Mouse (Mus musculus) intestine, postnatal 0 days (tissue): ENCODE results near the gene Psmb8. TPM values are rescaled to one million over a fixed set of nuclear protein-coding genes. Genes with fewer than 3 reads are reported as not detected.
A peak's percentile ranks its signal among the peaks of the same experiment; 100 is the strongest.

Source experiments
- ATAC-seq: fragments of 200-750 bp; cut with Nextera tagmentation; 2 replicates; pipeline ENCODE4 v1.8.0; 2017; ENCODE audit warnings: mild to moderate bottlenecking, moderate TSS enrichment, moderate library complexity
- H3K27ac ChIP-seq: fragments of 300-500 bp; sonication (generic); 2 replicates; pipeline ENCODE4 v1.5.1; 2014; ENCODE audit warnings: mild to moderate bottlenecking, low read depth, low read length, moderate library complexity
- H3K27me3 ChIP-seq: fragments of 300-500 bp; sonication (generic); replicated peaks from 2 replicates; pipeline ENCODE4 v1.6.1; 2014; ENCODE audit warnings: low read length, mixed read lengths; ENCODE audit not compliant: control insufficient read depth, insufficient read depth
- H3K36me3 ChIP-seq: fragments of 300-500 bp; sonication (generic); 2 replicates; pipeline ENCODE4 v1.6.1; 2014; ENCODE audit warnings: mild to moderate bottlenecking, moderate library complexity; ENCODE audit not compliant: control insufficient read depth, insufficient read depth
- H3K4me1 ChIP-seq: fragments of 300-500 bp; sonication (generic); replicated peaks from 2 replicates; pipeline ENCODE4 v1.6.1; 2014; ENCODE audit warnings: antibody characterized with exemption, low read length, mixed read lengths; ENCODE audit not compliant: control insufficient read depth, insufficient read depth
- H3K4me2 ChIP-seq: fragments of 300-500 bp; sonication (generic); replicated peaks from 2 replicates; pipeline ENCODE4 v1.6.1; 2014; ENCODE audit warnings: low read depth, mild to moderate bottlenecking, moderate library complexity
- H3K4me3 ChIP-seq: fragments of 300-500 bp; sonication (generic); 2 replicates; pipeline ENCODE4 v1.5.1; 2014; ENCODE audit warnings: low read depth, low read length
- H3K9ac ChIP-seq: fragments of 300-500 bp; sonication (generic); 2 replicates; pipeline ENCODE4 v1.6.1; 2014; ENCODE audit warnings: mild to moderate bottlenecking, low read depth, low read length
- H3K9me3 ChIP-seq: fragments of 300-500 bp; sonication (generic); 2 replicates; pipeline ENCODE4 v1.6.1; 2016; ENCODE audit warnings: mixed run types; ENCODE audit not compliant: control insufficient read depth
- CTCF ChIP-seq: sonication (generic); IDR thresholded peaks from 2 replicates; pipeline ENCODE4 v1.5.1; 2016; ENCODE audit warnings: low read depth, mild to moderate bottlenecking, control low read depth, antibody characterized with exemption, moderate library complexity
- WGBS: fragments of 180-500 bp; shearing (Covaris S2); extraction: QIAGEN DNeasy Blood & Tissue Kit; methylation state at CpG from one replicate; pipeline ENCODE4 v1.1.7; 2014; 5-methylcytosine and 5-hydroxymethylcytosine counted together
- polyA plus RNA-seq: library from polyadenylated mRNA; unstranded; fragments of >200 nt; fragmentation: Nextera tagmentation; extraction: Ambion mirVana; gene quantifications from 2 replicates; pipeline ENCODE4 v1.2.1, GENCODE M21; 2015

The Psmb8 gene
- polyA plus RNA-seq, 1 experiment from 2014 or later, result 82.4 TPM

DNA sequence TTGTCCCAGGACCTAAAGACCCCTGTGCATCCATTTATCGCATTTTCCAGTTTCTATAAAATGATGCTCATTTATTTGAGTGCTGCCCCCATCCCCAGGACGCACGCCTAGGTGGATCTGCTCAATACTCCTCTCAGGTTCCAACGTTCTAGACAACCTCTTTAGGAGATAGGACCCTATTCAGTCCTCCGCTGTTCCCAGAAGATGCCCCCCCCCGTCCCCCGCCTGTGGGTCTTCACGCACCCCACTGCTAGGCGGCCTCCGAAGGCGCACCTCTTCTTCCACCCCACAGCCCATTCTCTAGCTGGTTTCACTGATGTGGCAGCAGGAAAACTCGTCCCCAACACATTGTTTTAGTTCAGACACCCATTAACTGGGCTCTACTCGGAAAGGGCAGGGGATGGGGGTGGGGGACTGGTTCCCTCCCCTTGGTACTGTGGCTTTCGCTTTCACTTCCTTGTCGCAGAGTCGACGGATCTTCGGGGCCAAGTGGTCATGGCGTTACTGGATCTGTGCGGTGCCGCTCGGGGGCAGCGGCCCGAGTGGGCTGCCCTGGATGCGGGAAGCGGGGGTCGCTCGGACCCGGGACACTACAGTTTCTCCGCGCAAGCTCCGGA lies 491 bp downstream of the Psmb8 start:
- 1% methylated on average over 32 of the region's 32 CpGs for WGBS
- no peak for TF ChIP-seq CTCF
- no peaks in the 10 kb centered on the region; the same call in 1 of the 2 replicates for H3K36me3 ChIP-seq
- H3K4me1 ChIP-seq, result no peaks in the 10 kb centered on the region
- ATAC-seq, result peak; percentile 64
- H3K27me3 ChIP-seq, result peaks cover 5% of the 10 kb centered on the region
- H3K4me2 ChIP-seq, result peak overlapping the region; percentile 99
- H3K4me3 ChIP-seq, result peak overlapping the region; percentile 64
- no peaks in the 10 kb centered on the region for H3K9me3 ChIP-seq
- peak overlapping the region; percentile 54; the same call in 1 of the 2 replicates for H3K27ac ChIP-seq
- H3K9ac ChIP-seq, result peak overlapping the region; percentile 65

DNA sequence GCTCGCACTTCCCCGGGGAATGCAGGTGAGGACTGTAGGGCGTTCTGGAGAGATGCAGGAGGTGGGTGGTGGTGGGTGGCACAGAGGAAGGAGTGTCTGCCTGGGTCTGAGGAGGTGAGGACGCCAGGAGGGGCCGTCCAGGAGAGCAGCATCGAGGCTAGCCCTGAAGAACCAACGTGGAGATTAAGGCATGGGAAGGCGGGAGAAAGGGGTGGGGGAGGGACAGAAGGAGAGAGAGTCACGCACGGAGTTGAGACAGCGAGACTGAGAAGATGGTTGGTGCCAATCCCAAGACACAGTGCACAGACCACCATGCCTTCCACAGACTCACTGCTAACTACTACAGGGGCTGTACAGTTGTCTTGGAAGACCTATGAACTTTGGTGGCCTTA lies 996 bp downstream of the Psmb8 start:
- 11% methylated on average over 11 of the region's 11 CpGs for WGBS
- Histone ChIP-seq H3K4me2 (peak overlapping the region; percentile 99), H3K4me1 (no peaks in the 10 kb centered on the region), H3K9me3 (no peaks in the 10 kb centered on the region), H3K36me3 (no peaks in the 10 kb centered on the region; the same call in 1 of the 2 replicates), H3K4me3 (peak overlapping the region; percentile 64), H3K9ac (peak overlapping the region; percentile 65), H3K27me3 (peaks cover 5% of the 10 kb centered on the region), H3K27ac (peak overlapping the region; percentile 54; the same call in 1 of the 2 replicates)
- no peak for TF ChIP-seq CTCF
- peak; percentile 5; the same call in 1 of the 2 replicates for ATAC-seq

DNA sequence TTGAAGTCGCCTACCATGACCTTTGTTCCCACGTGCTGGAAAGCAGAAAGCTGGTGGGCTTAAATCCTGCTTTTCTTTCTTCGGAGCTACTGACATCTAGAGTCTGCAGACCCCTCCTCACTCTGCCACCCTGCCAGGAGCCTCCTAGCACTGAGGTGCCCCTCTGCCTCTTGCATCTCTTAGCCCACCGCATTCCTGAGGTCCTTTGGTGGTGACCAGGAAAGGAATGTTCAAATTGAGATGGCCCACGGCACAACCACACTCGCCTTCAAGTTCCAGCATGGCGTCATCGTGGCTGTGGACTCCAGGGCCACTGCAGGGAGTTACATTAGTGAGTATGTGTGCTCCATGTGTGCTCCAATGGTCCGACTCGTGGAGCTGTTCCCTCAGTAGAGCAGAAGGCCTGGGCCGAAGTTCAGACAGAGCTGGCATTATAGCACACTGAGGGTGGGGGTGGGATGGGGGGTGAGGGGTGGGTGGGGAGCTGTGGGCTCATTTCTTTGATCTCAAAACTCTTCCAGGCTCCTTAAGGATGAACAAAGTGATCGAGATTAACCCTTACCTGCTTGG lies 1.6 kb downstream of the Psmb8 start:
- Histone ChIP-seq H3K9me3 (no peaks in the 10 kb centered on the region), H3K36me3 (no peaks in the 10 kb centered on the region; the same call in 1 of the 2 replicates), H3K27me3 (peaks cover 5% of the 10 kb centered on the region), H3K4me3 (peak overlapping the region; percentile 64), H3K9ac (no peak overlapping the region), H3K4me2 (peak overlapping the region; percentile 99), H3K4me1 (no peaks in the 10 kb centered on the region), H3K27ac (no peak overlapping the region)
- no peak for TF ChIP-seq CTCF
- WGBS, result 66% methylated on average over 12 of the region's 12 CpGs
- ATAC-seq, result no peak

DNA sequence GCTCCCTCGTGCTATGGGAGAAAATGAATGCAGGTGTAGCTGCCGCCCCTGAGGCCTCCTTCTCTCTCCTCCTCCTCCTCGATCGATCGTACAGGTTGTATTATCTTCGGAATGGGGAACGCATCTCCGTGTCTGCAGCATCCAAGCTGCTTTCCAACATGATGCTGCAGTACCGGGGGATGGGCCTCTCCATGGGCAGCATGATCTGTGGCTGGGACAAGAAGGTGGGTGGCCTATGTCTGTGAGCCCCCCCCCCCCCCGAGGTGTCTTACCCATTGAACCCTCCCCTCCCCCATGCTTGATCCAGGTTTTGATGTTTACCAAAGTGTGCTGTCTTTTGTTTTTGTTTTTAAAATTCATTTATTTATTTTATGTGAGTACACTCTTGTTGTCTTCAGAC lies 2.5 kb downstream of the Psmb8 start:
- peaks cover 5% of the 10 kb centered on the region for H3K27me3 ChIP-seq
- no peak for ATAC-seq

DNA sequence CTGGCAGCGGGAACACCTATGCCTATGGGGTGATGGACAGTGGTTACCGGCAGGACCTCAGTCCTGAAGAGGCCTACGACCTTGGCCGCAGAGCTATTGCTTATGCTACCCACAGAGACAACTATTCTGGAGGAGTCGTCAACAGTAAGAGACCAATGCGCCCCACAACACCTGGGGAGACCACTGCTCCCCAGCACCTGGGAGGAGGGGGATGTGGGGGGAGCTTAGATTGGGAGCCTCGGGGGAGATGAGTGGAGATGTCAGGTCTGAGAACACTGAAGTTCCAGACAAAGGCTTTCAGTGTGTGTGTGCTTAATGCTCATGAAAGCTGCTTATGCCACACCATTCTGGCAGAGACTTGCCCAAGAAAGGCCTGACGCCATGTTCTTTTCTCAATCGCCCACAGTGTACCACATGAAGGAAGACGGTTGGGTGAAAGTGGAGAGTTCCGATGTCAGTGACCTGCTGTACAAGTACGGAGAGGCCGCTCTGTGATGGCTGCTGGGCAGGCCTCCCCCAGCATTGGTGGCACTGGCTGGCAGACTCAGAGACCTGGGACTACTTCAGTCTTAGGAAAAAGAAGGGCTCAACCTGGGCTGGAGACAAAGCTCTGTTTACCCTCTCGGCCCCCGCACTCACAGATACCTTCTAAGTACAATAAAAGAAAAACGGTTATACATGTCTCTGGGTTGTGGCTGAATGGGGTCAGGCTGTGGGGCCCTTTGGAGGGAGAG lies 3.4 kb downstream of the Psmb8 start:
- ATAC-seq, result no peak
- WGBS, result 88% methylated on average over 16 of the region's 16 CpGs

More for the DNA sequence above, 2.5 kb downstream of the Psmb8 start:
- TF ChIP-seq CTCF, result no peak
- no peaks in the 10 kb centered on the region; the same call in 1 of the 2 replicates for H3K36me3 ChIP-seq
- H3K9ac ChIP-seq, result no peak overlapping the region
- no peak overlapping the region for H3K4me2 ChIP-seq
- no peak overlapping the region for H3K27ac ChIP-seq
- no peaks in the 10 kb centered on the region for H3K4me1 ChIP-seq
- 91% methylated on average over 10 of the region's 10 CpGs for WGBS
- H3K4me3 ChIP-seq, result no peak overlapping the region
- H3K9me3 ChIP-seq, result no peaks in the 10 kb centered on the region

DNA sequence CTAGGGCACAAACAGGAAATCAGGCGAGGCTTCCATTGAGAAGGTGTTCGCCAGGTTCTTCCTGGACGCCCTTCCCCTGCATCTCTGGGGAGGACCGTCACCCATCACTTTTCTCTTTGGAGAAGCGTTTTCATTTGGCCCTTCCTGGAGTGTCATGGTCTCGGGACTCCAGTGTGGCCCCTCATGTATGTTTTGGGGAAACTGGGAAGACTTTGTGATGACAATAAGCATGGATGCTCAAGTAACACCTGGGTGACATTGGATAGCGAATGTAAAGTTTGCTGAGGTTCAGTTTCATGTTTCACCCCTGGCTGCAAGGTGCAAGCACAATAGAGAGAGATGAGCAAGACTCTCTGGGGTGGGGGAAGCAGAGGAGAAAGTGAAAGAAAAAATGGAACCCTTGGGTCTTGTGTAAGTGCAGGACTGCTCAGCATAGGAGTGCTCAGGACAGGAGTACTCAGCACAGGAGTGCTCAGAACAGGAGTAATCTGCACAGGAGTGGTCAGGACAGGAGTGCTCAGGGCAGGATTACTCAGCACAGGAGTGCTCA lies 4.1 kb downstream of the Psmb8 start:
- Histone ChIP-seq H3K4me1 (no peaks in the 10 kb centered on the region), H3K9ac (no peak overlapping the region), H3K9me3 (no peaks in the 10 kb centered on the region), H3K4me2 (no peak overlapping the region), H3K27ac (no peak overlapping the region), H3K36me3 (no peaks in the 10 kb centered on the region; the same call in 1 of the 2 replicates), H3K27me3 (peaks cover 2% of the 10 kb centered on the region; the same call in 1 of the 2 replicates), H3K4me3 (no peak overlapping the region)
- 72% methylated on average over 7 of the region's 7 CpGs for WGBS
- no peak for ATAC-seq
- TF ChIP-seq CTCF, result no peak

More for the DNA sequence above, 3.4 kb downstream of the Psmb8 start:
- Histone ChIP-seq H3K9ac (no peak overlapping the region), H3K27me3 (peaks cover 5% of the 10 kb centered on the region; the same call in 1 of the 2 replicates), H3K27ac (no peak overlapping the region), H3K4me3 (no peak overlapping the region), H3K4me1 (no peaks in the 10 kb centered on the region), H3K4me2 (no peak overlapping the region), H3K9me3 (no peaks in the 10 kb centered on the region), H3K36me3 (no peaks in the 10 kb centered on the region; the same call in 1 of the 2 replicates)
- TF ChIP-seq CTCF, result no peak
